Mouse (Mus musculus) lung, postnatal 0 days (tissue): ENCODE measurements around the gene Gm11985.

Experiments
- CTCF ChIP-seq: IDR thresholded peaks from 2 replicates; pipeline ENCODE4 v1.5.1; 2016; ENCODE audit warnings: antibody characterized with exemption, mild to moderate bottlenecking
- EP300 ChIP-seq: IDR thresholded peaks from 2 replicates; pipeline ENCODE4 v1.6.1; 2016; ENCODE audit warnings: antibody characterized with exemption, mild to moderate bottlenecking, control low read depth

DNA sequence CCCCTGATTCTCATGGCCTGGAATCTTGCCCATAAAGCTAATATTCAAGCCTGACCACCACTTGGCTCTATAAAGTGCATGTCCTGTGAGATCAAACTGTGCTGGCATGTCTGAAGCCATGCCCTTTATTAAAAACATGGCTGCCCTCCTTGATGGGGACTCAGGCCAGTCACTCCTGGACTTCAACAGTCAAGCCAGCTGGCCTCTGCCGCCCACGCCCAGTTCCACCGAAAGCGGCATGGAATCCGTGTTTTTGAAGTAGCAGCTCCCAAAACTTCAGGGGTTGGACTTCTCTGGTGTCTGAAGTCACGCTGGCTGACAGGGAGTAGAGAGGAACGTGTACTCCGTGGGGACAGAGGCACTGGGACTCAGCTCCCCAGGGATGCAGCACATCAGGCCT, 40.8 kb downstream of the Gm11985 start:
- TF ChIP-seq CTCF: no peak
- no peak for TF ChIP-seq EP300
